Comparison of ENCODE assay signal across 24 mouse cellular contexts in the genomic region with DNA sequence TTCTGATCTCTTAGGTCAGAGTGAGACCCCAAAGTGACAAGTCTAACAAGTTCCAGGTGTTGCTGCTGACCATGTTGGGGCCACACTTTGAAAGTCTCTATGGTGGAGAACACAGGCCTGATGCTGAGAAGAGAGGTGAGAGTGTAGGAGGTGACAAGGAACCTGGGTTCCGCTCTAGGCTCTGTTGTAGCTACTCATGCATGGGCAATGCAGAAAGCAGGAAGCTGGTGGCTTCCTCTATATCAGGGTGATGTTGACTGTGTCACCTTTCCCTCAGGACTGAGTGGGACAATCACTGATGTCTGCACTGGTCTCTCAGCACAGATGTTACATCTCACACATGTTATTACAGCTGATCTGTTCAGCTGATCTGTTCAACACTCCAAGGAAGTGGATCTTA. TPM values are rescaled to one million over a fixed set of nuclear protein-coding genes. Genes with fewer than 3 reads are reported as not detected.
DNase-seq lines count a peak whose midpoint lies in the region; ATAC-seq and TF ChIP-seq lines count a peak whose summit lies in the region.
"Had no signal": no experiment of that assay in that cellular context is flagged by ENCODE, and none has a peak within 500 bp of the region (broad histone marks: within the 10 kb centered on the region; RNA-seq: fewer than 3 reads in every experiment).

No protein-coding gene starts in this region.

- no peak overlapping the region for H3K4me2 ChIP-seq in hindbrain, postnatal 0 days (ENCODE audit: low read depth, low read length)
- H3K4me2 ChIP-seq: forebrain, embryonic 13.5 days; heart, embryonic 15.5 days; limb, embryonic 12.5 days; midbrain, embryonic 15.5 days had no signal

- no peak overlapping the region for H3K9ac ChIP-seq in hindbrain, postnatal 0 days (replicated peaks; ENCODE audit: low read length)
- H3K9ac ChIP-seq: forebrain, embryonic 13.5 days; heart, embryonic 15.5 days; limb, embryonic 12.5 days; midbrain, embryonic 15.5 days had no signal

- peak; percentile 9 for DNase-seq in CD4-positive, CD25-positive, alpha-beta regulatory T cell, adult 2 months (ENCODE audit: low read depth, low spot score)
- peak; percentile 16 to 34 for DNase-seq in spleen, adult 18-20 months
- no peak for DNase-seq in spleen, postnatal 14 days (ENCODE audit: low spot score in 2 of 2)
- peak; percentile 77 for DNase-seq in splenic B cell, adult 2 months (ENCODE audit: low read depth, low spot score)
- no peak for DNase-seq in layer of hippocampus, postnatal 25 days (ENCODE audit: extremely low spot score in 1 of 2, low spot score in 1 of 2)
- no peak for DNase-seq in hindbrain, postnatal 0 days (ENCODE audit: low spot score)
- DNase-seq: cerebellum, adult 8-10 months; gastrocnemius, postnatal 14 days; kidney, adult 2 months; kidney, postnatal 36 days; layer of hippocampus, adult 9-11 months; lung, postnatal 10 days; right cerebral cortex, postnatal 4 days; thymus, postnatal 14 days had no signal

- H3K4me1 ChIP-seq in hindbrain, postnatal 0 days (ENCODE audit: insufficient read depth, low read length), result no peaks in the 10 kb centered on the region
- H3K4me1 ChIP-seq: forebrain, embryonic 13.5 days; limb, embryonic 12.5 days; midbrain, embryonic 15.5 days had no signal

- no peaks in the 10 kb centered on the region for H3K27me3 ChIP-seq in splenic B cell, adult 2 months (ENCODE audit: control insufficient read depth, insufficient read depth, low read length, poor library complexity, severe bottlenecking)
- H3K27me3 ChIP-seq in hindbrain, postnatal 0 days (ENCODE audit: insufficient read depth, low read length), result no peaks in the 10 kb centered on the region
- H3K27me3 ChIP-seq: forebrain, embryonic 13.5 days; heart, embryonic 15.5 days; limb, embryonic 12.5 days; midbrain, embryonic 15.5 days had no signal

- H3K27ac ChIP-seq in hindbrain, postnatal 0 days, result no peak overlapping the region
- H3K27ac ChIP-seq: forebrain, embryonic 13.5 days; heart, embryonic 15.5 days; limb, embryonic 12.5 days; midbrain, embryonic 15.5 days had no signal

- TF ChIP-seq CTCF in hindbrain, postnatal 0 days (IDR thresholded peaks at IDR 0.05; ENCODE audit: low read depth), result no peak

- ATAC-seq in CD4-positive, CD25-positive, alpha-beta regulatory T cell, adult 4 months, result no peak
- peak; percentile 29 for ATAC-seq in inflammation-experienced regulatory T-cells, adult 6 months
- no peak for ATAC-seq in hindbrain, postnatal 0 days
- ATAC-seq: forebrain, embryonic 13.5 days; midbrain, embryonic 15.5 days had no signal

- WGBS in hindbrain, postnatal 0 days, result 95% methylated on average over 1 of the region's 1 CpGs

- H3K4me3 ChIP-seq in hindbrain, postnatal 0 days (ENCODE audit: low read length), result no peak overlapping the region
- H3K4me3 ChIP-seq: forebrain, embryonic 13.5 days; heart, embryonic 15.5 days; limb, embryonic 12.5 days; midbrain, embryonic 15.5 days had no signal

- H3K9me3 ChIP-seq in hindbrain, postnatal 0 days (ENCODE audit: low read length), result no peaks in the 10 kb centered on the region
- H3K9me3 ChIP-seq: forebrain, embryonic 13.5 days; heart, embryonic 15.5 days; limb, embryonic 12.5 days; midbrain, embryonic 15.5 days had no signal

- H3K36me3 ChIP-seq in splenic B cell, adult 2 months (ENCODE audit: control insufficient read depth, insufficient read depth, low read length, poor library complexity, severe bottlenecking), result no peaks in the 10 kb centered on the region
- no peaks in the 10 kb centered on the region for H3K36me3 ChIP-seq in hindbrain, postnatal 0 days (ENCODE audit: insufficient read depth, low read length)
- H3K36me3 ChIP-seq: heart, embryonic 15.5 days; limb, embryonic 12.5 days; midbrain, embryonic 15.5 days had no signal

RNA-seq across cellular contexts. Expression of gene Lipc, which starts 57.8 kb away (rescaled TPM):
- polyA plus RNA-seq in CD4-positive, CD25-positive, alpha-beta regulatory T cell, adult 4 months (2017; shearing (Covaris generic)), result not detected
- not detected for polyA plus RNA-seq in inflammation-experienced regulatory T-cells, adult 6 months (2017; shearing (Covaris generic))
- total RNA-seq in layer of hippocampus, postnatal 25 days (2021), result under 1 TPM; 0.20 to 0.28 TPM
- total RNA-seq in hindbrain, postnatal 0 days (2014; rRNA removed), result not detected in 2 replicates
- 0.10 and 0.19 TPM in 2 replicates for polyA plus RNA-seq in hindbrain, postnatal 0 days (2015; fragmentation: Nextera tagmentation; extraction: Ambion mirVana)
- total RNA-seq: adrenal gland, adult 18-20 months; gastrocnemius, postnatal 14 days had no signal
- polyA plus RNA-seq: embryonic facial prominence, embryonic 11.5 days; forebrain, embryonic 13.5 days; limb, embryonic 12.5 days; neural tube, embryonic 11.5 days; testis, adult 2 months had no signal

Comparison
In these comparisons a context has a peak if more than half of its experiments do, and no peak if none do; other contexts are left out.
1. DNase-seq: peak in CD4-positive, CD25-positive, alpha-beta regulatory T cell, adult 2 months (single experiment), spleen, adult 18-20 months (2 of 2) and splenic B cell, adult 2 months (single experiment); none in spleen, postnatal 14 days (0 of 2), layer of hippocampus, postnatal 25 days (0 of 2) and hindbrain, postnatal 0 days (single experiment).